Mouse (Mus musculus): ENCODE measurements around the gene Inpp4b.

GRCm38 (mm10) chr8:81599209-81599608, 256.9 kb downstream of the Inpp4b start:
- TF ChIP-seq CTCF (IDR thresholded peaks at IDR 0.05; ENCODE audit: control insufficient read depth, insufficient read depth, insufficient read length) (no peak), CEBPB (IDR thresholded peaks at IDR 0.05; ENCODE audit: low read depth) (no peak), MYOD1 (IDR thresholded peaks at IDR 0.05; ENCODE audit: control insufficient read depth, insufficient read length, low read depth) (no peak), MAX (IDR thresholded peaks at IDR 0.05) (no peak)

All from C2C12 (cell line).